In the genomic region with DNA sequence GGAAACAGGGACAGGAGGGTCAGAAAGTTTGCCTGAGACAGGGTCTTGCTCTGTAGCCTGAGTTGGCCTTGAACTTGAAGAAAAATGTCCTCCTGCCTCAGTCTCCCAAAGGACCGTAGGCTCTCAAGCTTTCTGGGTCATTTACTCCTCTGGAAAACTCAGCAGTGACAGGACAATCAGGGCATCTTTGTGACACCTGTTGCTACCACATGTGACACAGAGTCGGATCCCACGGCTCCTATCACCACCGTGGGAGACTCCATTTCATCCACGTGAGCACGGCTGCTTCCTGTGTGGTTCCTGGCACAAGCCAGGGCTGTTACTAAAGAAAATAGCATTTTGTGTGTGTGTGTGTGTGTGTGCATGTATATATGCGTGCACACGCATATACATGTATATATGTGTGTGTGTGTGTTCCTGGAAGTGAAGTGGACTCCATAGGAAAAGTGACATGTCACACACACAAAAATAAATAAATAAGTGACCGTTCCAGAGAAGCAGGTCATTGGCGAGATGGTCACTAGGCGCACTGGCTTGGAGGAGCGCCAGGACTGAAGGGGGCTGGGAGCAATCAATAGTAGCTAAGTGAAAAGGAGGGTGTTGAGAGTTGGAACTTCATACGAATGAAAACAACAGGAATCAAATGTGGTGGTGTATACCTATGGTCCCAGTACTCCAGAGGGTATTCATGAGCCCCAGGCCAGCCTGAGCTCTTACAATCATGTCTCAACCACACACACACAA, we compare ENCODE assay signal across 22 mouse cellular contexts. TPM values are rescaled to one million over a fixed set of nuclear protein-coding genes. Genes with fewer than 3 reads are reported as not detected.
A peak's percentile ranks its signal among the peaks of the same experiment; 100 is the strongest.
DNase-seq lines count a peak whose midpoint lies in the region; ATAC-seq and TF ChIP-seq lines count a peak whose summit lies in the region.
"Had no signal": no experiment of that assay in that cellular context is flagged by ENCODE, and none has a peak within 500 bp of the region (broad histone marks: within the 10 kb centered on the region; RNA-seq: fewer than 3 reads in every experiment).

No protein-coding gene starts in this region.

- H3K9me3 ChIP-seq in liver, embryonic 16.5 days (replicated peaks; ENCODE audit: control insufficient read depth, low read length), result 0 out of 2 replicates have a peak, but pooled peaks cover 2% of the 10 kb centered on the region
- H3K9me3 ChIP-seq in liver, embryonic 11.5 days (ENCODE audit: control insufficient read depth, low read length), result 0 out of 2 replicates have a peak, but pooled peaks cover 2% of the 10 kb centered on the region
- H3K9me3 ChIP-seq in embryonic facial prominence, embryonic 13.5 days, result no peaks in the 10 kb centered on the region
- H3K9me3 ChIP-seq in forebrain, postnatal 0 days (ENCODE audit: low read length), result no peaks in the 10 kb centered on the region
- H3K9me3 ChIP-seq: forebrain, embryonic 13.5 days; heart, embryonic 10.5 days; intestine, embryonic 15.5 days had no signal

- no peak overlapping the region for H3K4me3 ChIP-seq in liver, embryonic 16.5 days (ENCODE audit: low read depth, low read length)
- no peak overlapping the region for H3K4me3 ChIP-seq in liver, embryonic 11.5 days (ENCODE audit: low read depth, low read length)
- H3K4me3 ChIP-seq in embryonic facial prominence, embryonic 13.5 days, result no peak overlapping the region
- H3K4me3 ChIP-seq in forebrain, postnatal 0 days (ENCODE audit: low read depth, low read length), result no peak overlapping the region
- H3K4me3 ChIP-seq: forebrain, embryonic 13.5 days; heart, embryonic 10.5 days; intestine, embryonic 15.5 days had no signal

- no peak overlapping the region for H3K27ac ChIP-seq in liver, embryonic 16.5 days (ENCODE audit: low read length)
- H3K27ac ChIP-seq in liver, embryonic 11.5 days (ENCODE audit: low read depth, low read length), result no peak overlapping the region
- H3K27ac ChIP-seq in embryonic facial prominence, embryonic 13.5 days, result no peak overlapping the region
- no peak overlapping the region for H3K27ac ChIP-seq in forebrain, postnatal 0 days (ENCODE audit: low read depth, low read length)
- H3K27ac ChIP-seq: forebrain, embryonic 13.5 days; heart, embryonic 10.5 days; intestine, embryonic 15.5 days had no signal

- peaks cover 12% of the 10 kb centered on the region for H3K4me1 ChIP-seq in liver, embryonic 16.5 days (ENCODE audit: control insufficient read depth, low read depth, low read length)
- H3K4me1 ChIP-seq in liver, embryonic 11.5 days (replicated peaks; ENCODE audit: control insufficient read depth, insufficient read depth, low read length), result peaks cover 14% of the 10 kb centered on the region
- peaks cover 40% of the 10 kb centered on the region for H3K4me1 ChIP-seq in embryonic facial prominence, embryonic 13.5 days
- peaks cover 21% of the 10 kb centered on the region for H3K4me1 ChIP-seq in forebrain, postnatal 0 days (ENCODE audit: insufficient read depth)

- TF ChIP-seq CTCF in forebrain, postnatal 0 days (IDR thresholded peaks at IDR 0.05; ENCODE audit: low read depth), result no peak

- H3K27me3 ChIP-seq in liver, embryonic 16.5 days (ENCODE audit: control insufficient read depth, insufficient read depth, low read depth, low read length), result peaks cover 8% of the 10 kb centered on the region; the same call in 1 of the 2 replicates
- H3K27me3 ChIP-seq in liver, embryonic 11.5 days (replicated peaks; ENCODE audit: control insufficient read depth, insufficient read depth, low read length), result peaks cover 48% of the 10 kb centered on the region
- peaks cover 63% of the 10 kb centered on the region for H3K27me3 ChIP-seq in embryonic facial prominence, embryonic 13.5 days
- H3K27me3 ChIP-seq in forebrain, postnatal 0 days (ENCODE audit: insufficient read depth, low read length), result no peaks in the 10 kb centered on the region

- H3K4me2 ChIP-seq in liver, embryonic 16.5 days (ENCODE audit: low read depth, low read length), result no peak overlapping the region
- no peak overlapping the region for H3K4me2 ChIP-seq in liver, embryonic 11.5 days
- H3K4me2 ChIP-seq in embryonic facial prominence, embryonic 13.5 days, result no peak overlapping the region
- no peak overlapping the region for H3K4me2 ChIP-seq in forebrain, postnatal 0 days (ENCODE audit: low read depth)
- H3K4me2 ChIP-seq: intestine, embryonic 15.5 days had no signal

- no peak overlapping the region for H3K9ac ChIP-seq in liver, embryonic 16.5 days (ENCODE audit: low read depth, low read length)
- H3K9ac ChIP-seq in liver, embryonic 11.5 days (ENCODE audit: low read depth, low read length), result no peak overlapping the region
- H3K9ac ChIP-seq in embryonic facial prominence, embryonic 13.5 days, result peak overlapping the region; percentile 21; the same call in 1 of the 2 replicates
- no peak overlapping the region for H3K9ac ChIP-seq in forebrain, postnatal 0 days
- H3K9ac ChIP-seq: forebrain, embryonic 13.5 days; intestine, embryonic 15.5 days had no signal

- H3K36me3 ChIP-seq in liver, embryonic 16.5 days (ENCODE audit: control insufficient read depth, insufficient read depth), result no peaks in the 10 kb centered on the region
- H3K36me3 ChIP-seq in liver, embryonic 11.5 days (ENCODE audit: control insufficient read depth, insufficient read depth, low read length), result no peaks in the 10 kb centered on the region
- no peaks in the 10 kb centered on the region for H3K36me3 ChIP-seq in embryonic facial prominence, embryonic 13.5 days
- H3K36me3 ChIP-seq in forebrain, postnatal 0 days (ENCODE audit: insufficient read depth), result no peaks in the 10 kb centered on the region
- H3K36me3 ChIP-seq: heart, embryonic 10.5 days; intestine, embryonic 15.5 days had no signal

- peak; percentile 50 to 55 for DNase-seq in cerebellum, postnatal 10 days
- DNase-seq in cerebellum, postnatal 4 days (ENCODE audit: low spot score in 2 of 2), result no peak
- no peak for DNase-seq in liver, embryonic 11.5 days (ENCODE audit: low spot score)
- peak; percentile 56 for DNase-seq in MN1 (ENCODE audit: low spot score)
- DNase-seq in B cell, adult 2 months, result no peak
- DNase-seq in forebrain, postnatal 0 days, result no peak
- DNase-seq: adrenal gland, adult 8-10 months; adrenal gland, postnatal 36 days; gastrocnemius, postnatal 36 days; heart, adult 11 months; heart, postnatal 10 days; heart, postnatal 4 days; kidney, adult 18-20 months had no signal

- ATAC-seq in liver, embryonic 16.5 days (ENCODE audit: low read depth), result peak; percentile 43; the same call in 1 of the 2 replicates
- no peak for ATAC-seq in liver, embryonic 11.5 days (replicated peaks; ENCODE audit: low FRiP score)
- ATAC-seq in embryonic facial prominence, embryonic 13.5 days (ENCODE audit: insufficient number of reproducible peaks, insufficient read depth, low FRiP score, low TSS enrichment, low read depth), result no peak
- no peak for ATAC-seq in forebrain, postnatal 0 days

- 61% methylated on average over 13 of the region's 13 CpGs for WGBS in liver, embryonic 16.5 days (ENCODE audit: insufficient replicate concordance)
- WGBS in liver, embryonic 11.5 days, result 78% methylated on average over 13 of the region's 13 CpGs
- WGBS in embryonic facial prominence, embryonic 13.5 days, result 69% methylated on average over 13 of the region's 13 CpGs
- WGBS in forebrain, postnatal 0 days, result 77% methylated on average over 13 of the region's 13 CpGs

RNA-seq across cellular contexts. Expression of a gene that starts 7.4 kb away (rescaled TPM):
- polyA plus RNA-seq in liver, embryonic 16.5 days (2015; fragmentation: Nextera tagmentation; extraction: Ambion mirVana), result not detected in 2 replicates
- polyA plus RNA-seq in liver, embryonic 11.5 days (2014; fragmentation: Nextera tagmentation; extraction: Ambion mirVana), result not detected in 2 replicates
- polyA plus RNA-seq in embryonic facial prominence, embryonic 13.5 days (2015; fragmentation: Nextera tagmentation; extraction: Ambion mirVana), result not detected in 2 replicates
- not detected in 2 replicates for total RNA-seq in forebrain, postnatal 0 days (2014; rRNA removed)
- 0.06 TPM in 1 of 2 replicates, not detected in the other for polyA plus RNA-seq in forebrain, postnatal 0 days (2015; fragmentation: Nextera tagmentation; extraction: Ambion mirVana)
- total RNA-seq: adrenal gland, adult 8-10 months; adrenal gland, postnatal 36 days; gastrocnemius, adult 8-10 months; gastrocnemius, postnatal 36 days; heart, postnatal 10 days; heart, postnatal 4 days had no signal
- polyA plus RNA-seq: embryonic facial prominence, embryonic 14.5 days; forebrain, embryonic 13.5 days; heart, embryonic 10.5 days; heart, embryonic 14.5 days; intestine, embryonic 15.5 days had no signal

RNA-seq across cellular contexts. Expression of a gene that starts 18.0 kb away (rescaled TPM):
- 0.07 TPM in 1 of 2 replicates, not detected in the other for polyA plus RNA-seq in liver, embryonic 16.5 days (2015; fragmentation: Nextera tagmentation; extraction: Ambion mirVana)
- polyA plus RNA-seq in liver, embryonic 11.5 days (2014; fragmentation: Nextera tagmentation; extraction: Ambion mirVana), result 1.2 and 1.9 TPM in 2 replicates
- polyA plus RNA-seq in embryonic facial prominence, embryonic 13.5 days (2015; fragmentation: Nextera tagmentation; extraction: Ambion mirVana), result 0.24 and 1.2 TPM in 2 replicates
- 0.46 and 0.76 TPM in 2 replicates for total RNA-seq in forebrain, postnatal 0 days (2014; rRNA removed)
- 0.59 and 0.64 TPM in 2 replicates for polyA plus RNA-seq in forebrain, postnatal 0 days (2015; fragmentation: Nextera tagmentation; extraction: Ambion mirVana)
- total RNA-seq: gastrocnemius, adult 8-10 months; gastrocnemius, postnatal 36 days had no signal

RNA-seq across cellular contexts. Expression of a gene that starts 29.7 kb away (rescaled TPM):
- not detected in 2 replicates for polyA plus RNA-seq in liver, embryonic 16.5 days (2015; fragmentation: Nextera tagmentation; extraction: Ambion mirVana)
- polyA plus RNA-seq in liver, embryonic 11.5 days (2014; fragmentation: Nextera tagmentation; extraction: Ambion mirVana), result not detected in 2 replicates
- polyA plus RNA-seq in embryonic facial prominence, embryonic 13.5 days (2015; fragmentation: Nextera tagmentation; extraction: Ambion mirVana), result not detected in 2 replicates
- total RNA-seq in forebrain, postnatal 0 days (2014; rRNA removed), result not detected in 2 replicates
- polyA plus RNA-seq in forebrain, postnatal 0 days (2015; fragmentation: Nextera tagmentation; extraction: Ambion mirVana), result not detected in 2 replicates
- total RNA-seq: ES-E14; gastrocnemius, adult 8-10 months; gastrocnemius, postnatal 36 days; heart, postnatal 10 days; heart, postnatal 4 days had no signal
- polyA plus RNA-seq: forebrain, embryonic 13.5 days; heart, embryonic 14.5 days; intestine, embryonic 15.5 days had no signal

RNA-seq across cellular contexts. Expression of a gene that starts 42.9 kb away (rescaled TPM):
- 63.1 and 68.1 TPM in 2 replicates for polyA plus RNA-seq in liver, embryonic 16.5 days (2015; fragmentation: Nextera tagmentation; extraction: Ambion mirVana)
- 91.2 and 111 TPM in 2 replicates for polyA plus RNA-seq in liver, embryonic 11.5 days (2014; fragmentation: Nextera tagmentation; extraction: Ambion mirVana)
- polyA plus RNA-seq in embryonic facial prominence, embryonic 13.5 days (2015; fragmentation: Nextera tagmentation; extraction: Ambion mirVana), result 131 and 132 TPM in 2 replicates
- total RNA-seq in forebrain, postnatal 0 days (2014; rRNA removed), result 27.5 and 39.7 TPM in 2 replicates
- polyA plus RNA-seq in forebrain, postnatal 0 days (2015; fragmentation: Nextera tagmentation; extraction: Ambion mirVana), result 31.7 and 34.2 TPM in 2 replicates

Comparison
In these comparisons a context has a peak if more than half of its experiments do, and no peak if none do; other contexts are left out.
1. DNase-seq: peak in cerebellum, postnatal 10 days (2 of 2) and MN1 (single experiment); none in cerebellum, postnatal 4 days (0 of 2), liver, embryonic 11.5 days (single experiment), B cell, adult 2 months (0 of 2) and forebrain, postnatal 0 days (single experiment).